Mouse (Mus musculus) kidney, adult 2 months (tissue): ENCODE results near the gene Lingo2. TPM values are rescaled to one million over a fixed set of nuclear protein-coding genes. Genes with fewer than 3 reads are reported as not detected.

Source experiments
- DNase-seq: peaks from one replicate; pipeline ENCODE4 v3.0.0; 2021
- H3K27ac ChIP-seq: fragments of 200-500 bp; 2 replicates; pipeline ENCODE4 v1.5.1; 2012; ENCODE audit warnings: low read depth, low read length, control low read depth, inconsistent platforms; ENCODE audit not compliant: insufficient read depth
- H3K27me3 ChIP-seq: fragments of 200-500 bp; replicated peaks from 2 replicates; pipeline ENCODE4 v1.6.1; 2012; ENCODE audit warnings: mild to moderate bottlenecking, moderate library complexity, low read length, inconsistent platforms; ENCODE audit not compliant: control insufficient read depth, insufficient read depth
- H3K36me3 ChIP-seq: fragments of 200-500 bp; 2 replicates; pipeline ENCODE4 v1.6.1; 2012; ENCODE audit warnings: mild to moderate bottlenecking, moderate library complexity, low read length, inconsistent platforms; ENCODE audit not compliant: control insufficient read depth, insufficient read depth
- H3K4me1 ChIP-seq: fragments of 200-500 bp; 2 replicates; pipeline ENCODE4 v1.6.1; 2011; ENCODE audit warnings: low read length; ENCODE audit not compliant: control insufficient read depth, insufficient read depth
- H3K4me3 ChIP-seq: fragments of 200-500 bp; 2 replicates; pipeline ENCODE4 v1.5.1; 2011; ENCODE audit warnings: mild to moderate bottlenecking, low read depth, low read length, control low read depth; ENCODE audit not compliant: insufficient read depth
- CTCF ChIP-seq: fragments of 200-500 bp; conservative IDR thresholded peaks from 2 replicates; pipeline ENCODE4 v1.5.1; 2011; ENCODE audit warnings: low read depth, mild to moderate bottlenecking, control low read depth, low read length, moderate library complexity, mixed read lengths; ENCODE audit not compliant: insufficient read depth, insufficient read length
- POLR2A ChIP-seq: fragments of 200-500 bp; IDR thresholded peaks from one replicate; pipeline ENCODE4 v1.6.1; 2011; ENCODE audit warnings: low read depth, low read length, control low read depth
- WGBS: fragments of 180-500 bp; shearing (Covaris S2); methylation state at CpG from one replicate; pipeline ENCODE4 v1.1.7; 2018; 5-methylcytosine and 5-hydroxymethylcytosine counted together
- polyA plus RNA-seq: library from polyadenylated mRNA; depleted of rRNA; stranded (reverse); fragments of >200 nt; gene quantifications from 2 replicates; pipeline ENCODE4 v1.2.3, GENCODE M21; 2012

The Lingo2 gene
- polyA plus RNA-seq, 1 experiment = 0.09 TPM

GRCm38 (mm10) chr4:35806881-35807464 is 1144.6 kb downstream of the Lingo2 start:
- Histone ChIP-seq H3K27me3 (no peaks in the 10 kb centered on the region), H3K4me1 (no peaks in the 10 kb centered on the region), H3K4me3 (no peak overlapping the region), H3K36me3 (no peaks in the 10 kb centered on the region), H3K27ac (no peak overlapping the region)
- DNase-seq = no peak
- WGBS = 82% methylated on average over 2 of the region's 2 CpGs
- TF ChIP-seq CTCF (no peak), POLR2A (no peak)

- WGBS = 67% methylated on average over 5 of the region's 5 CpGs
- no peaks in the 10 kb centered on the region for H3K4me1 ChIP-seq
- no peak overlapping the region for H3K27ac ChIP-seq
- H3K27me3 ChIP-seq = no peaks in the 10 kb centered on the region
- no peak overlapping the region for H3K4me3 ChIP-seq
- no peak for DNase-seq
- no peak for TF ChIP-seq POLR2A
- TF ChIP-seq CTCF = no peak
- no peaks in the 10 kb centered on the region for H3K36me3 ChIP-seq
Observed at GRCm38 (mm10) chr4:35784255-35784921, 1167.2 kb downstream of the Lingo2 start.

GRCm38 (mm10) chr4:35770810-35771209 is 1180.7 kb downstream of the Lingo2 start:
- H3K4me3 ChIP-seq = no peak overlapping the region
- H3K27me3 ChIP-seq = no peaks in the 10 kb centered on the region
- H3K36me3 ChIP-seq = no peaks in the 10 kb centered on the region
- WGBS = 71% methylated on average over 7 of the region's 7 CpGs
- TF ChIP-seq CTCF = no peak
- TF ChIP-seq POLR2A = no peak
- H3K27ac ChIP-seq = no peak overlapping the region
- no peaks in the 10 kb centered on the region for H3K4me1 ChIP-seq
- no peak for DNase-seq

GRCm38 (mm10) chr4:35766905-35767304 is 1184.6 kb downstream of the Lingo2 start:
- TF ChIP-seq POLR2A (no peak), CTCF (no peak)
- WGBS = 80% methylated on average over 6 of the region's 6 CpGs
- no peaks in the 10 kb centered on the region for H3K27me3 ChIP-seq

GRCm38 (mm10) chr4:35761181-35761580 is 1190.4 kb downstream of the Lingo2 start:
- H3K36me3 ChIP-seq = no peaks in the 10 kb centered on the region
- no peak for DNase-seq
- H3K27me3 ChIP-seq = no peaks in the 10 kb centered on the region
- H3K27ac ChIP-seq = no peak overlapping the region
- TF ChIP-seq POLR2A (no peak), CTCF (no peak)
- WGBS = 72% methylated on average over 5 of the region's 5 CpGs
- no peak overlapping the region for H3K4me3 ChIP-seq
- no peaks in the 10 kb centered on the region for H3K4me1 ChIP-seq

More at GRCm38 (mm10) chr4:35766905-35767304, 1184.6 kb downstream of the Lingo2 start:
- H3K27ac ChIP-seq = no peak overlapping the region
- no peak for DNase-seq
- no peaks in the 10 kb centered on the region for H3K36me3 ChIP-seq
- H3K4me3 ChIP-seq = no peak overlapping the region
- no peaks in the 10 kb centered on the region for H3K4me1 ChIP-seq

GRCm38 (mm10) chr4:35752121-35752860 is 1199.3 kb downstream of the Lingo2 start:
- H3K36me3 ChIP-seq = no peaks in the 10 kb centered on the region
- no peak overlapping the region for H3K4me3 ChIP-seq
- H3K27ac ChIP-seq = no peak overlapping the region
- 82% methylated on average over 6 of the region's 6 CpGs for WGBS
- no peaks in the 10 kb centered on the region for H3K27me3 ChIP-seq
- H3K4me1 ChIP-seq = no peaks in the 10 kb centered on the region
- no peak for TF ChIP-seq POLR2A
- TF ChIP-seq CTCF = no peak
- DNase-seq = no peak

- TF ChIP-seq POLR2A (no peak), CTCF (no peak)
- WGBS = 78% methylated on average over 6 of the region's 6 CpGs
- no peak overlapping the region for H3K27ac ChIP-seq
Observed at GRCm38 (mm10) chr4:35746693-35747092, 1204.9 kb downstream of the Lingo2 start.

More at GRCm38 (mm10) chr4:35746693-35747092, 1204.9 kb downstream of the Lingo2 start:
- no peaks in the 10 kb centered on the region for H3K36me3 ChIP-seq
- H3K4me1 ChIP-seq = no peaks in the 10 kb centered on the region
- no peaks in the 10 kb centered on the region; the same call in 1 of the 2 replicates for H3K27me3 ChIP-seq
- no peak for DNase-seq
- no peak overlapping the region for H3K4me3 ChIP-seq
